Mouse (Mus musculus): Measurements from ENCODE around the gene Mpzl3. TPM values are rescaled to one million over a fixed set of nuclear protein-coding genes. Genes with fewer than 3 reads are reported as not detected.

Gene Mpzl3
- polyA plus RNA-seq, 1 experiment: 4.4 TPM

DNA sequence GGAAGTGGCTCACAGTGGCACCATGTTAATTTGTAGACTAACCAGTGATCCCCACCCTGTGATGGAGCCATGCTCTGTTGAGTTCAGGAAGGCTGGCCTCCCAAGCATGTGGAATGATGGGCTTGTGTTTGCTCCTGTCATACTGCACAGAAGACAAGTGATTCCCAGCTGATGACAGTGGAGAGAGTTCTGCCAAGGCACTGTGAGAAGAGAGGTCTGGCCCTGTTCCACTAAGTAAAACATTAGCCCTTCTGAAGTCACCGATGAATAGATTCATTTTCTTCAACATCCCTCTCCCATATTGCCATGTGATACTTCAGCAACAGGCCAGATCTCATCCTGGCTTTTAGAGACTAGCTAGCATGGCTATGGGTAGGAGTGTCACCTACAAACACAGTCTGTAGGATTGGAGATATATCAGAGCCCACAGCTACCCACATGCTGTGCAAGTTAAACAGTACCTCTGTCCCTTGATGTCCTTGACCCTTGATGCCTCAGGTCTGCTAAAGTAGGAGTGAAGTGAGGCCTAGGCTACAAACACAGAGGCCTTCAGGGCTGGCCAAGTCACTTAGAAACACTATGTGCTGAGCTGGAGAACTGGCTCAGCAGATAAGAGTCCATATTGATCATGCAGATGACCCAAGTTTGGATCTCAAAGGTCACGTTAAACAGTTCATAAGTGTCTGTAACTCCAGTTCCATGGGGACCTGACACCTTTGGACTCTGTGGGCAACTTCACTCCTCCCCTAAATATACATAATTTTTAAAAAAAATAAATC, 50.8 kb downstream of the Mpzl3 start:
- no peak overlapping the region for H3K27ac ChIP-seq (replicated peaks; ENCODE audit: low read depth, low read length)
- H3K4me1 ChIP-seq (ENCODE audit: control insufficient read depth, insufficient read depth, insufficient read length, low read length): no peaks in the 10 kb centered on the region
- H3K4me3 ChIP-seq (ENCODE audit: insufficient read depth, low read depth, low read length): no peak overlapping the region

DNA sequence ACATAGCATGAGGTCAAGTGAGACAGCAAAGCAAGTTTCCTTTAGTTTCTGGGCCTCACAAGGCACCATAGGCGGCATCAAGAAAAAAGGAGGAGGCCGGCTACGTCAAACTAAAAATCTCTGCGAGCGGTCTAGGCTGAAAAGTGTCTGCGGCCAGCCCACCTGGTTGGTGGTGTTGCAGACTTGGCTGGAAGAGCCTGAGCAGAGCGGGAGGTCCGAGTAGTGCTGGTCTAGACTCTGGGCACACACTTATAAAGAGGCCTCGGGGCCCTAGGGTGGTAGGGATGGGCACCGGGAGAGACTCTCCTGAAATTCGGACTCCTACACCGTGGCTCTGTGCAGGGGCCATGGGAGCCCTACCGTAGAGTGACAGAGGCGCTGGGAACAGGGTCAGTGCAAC, 60.7 kb downstream of the Mpzl3 start:
- H3K4me3 ChIP-seq (ENCODE audit: insufficient read depth, low read depth, low read length): no peak overlapping the region
- H3K27ac ChIP-seq (replicated peaks; ENCODE audit: low read depth, low read length): no peak overlapping the region
- H3K4me1 ChIP-seq (ENCODE audit: control insufficient read depth, insufficient read depth, insufficient read length, low read length): no peaks in the 10 kb centered on the region

DNA sequence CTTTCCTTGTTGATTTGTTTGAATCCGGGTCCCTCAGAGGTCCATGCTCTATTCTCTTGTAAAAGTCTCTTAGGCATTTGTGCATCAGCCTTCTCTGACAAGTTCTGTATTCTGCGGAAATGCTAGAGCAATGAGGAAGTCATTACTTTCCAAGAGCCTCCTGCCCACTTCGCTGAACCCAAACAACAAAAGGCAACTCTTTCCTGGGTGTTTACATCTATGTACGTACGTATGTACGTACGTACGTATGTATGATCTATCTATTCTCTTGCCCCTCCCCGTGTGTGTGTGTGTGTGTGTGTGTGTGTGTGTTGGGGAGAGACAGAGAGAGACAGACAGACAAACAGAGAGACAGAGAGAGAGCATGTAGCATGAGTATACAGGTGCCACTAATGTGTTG, 61.8 kb downstream of the Mpzl3 start:
- Histone ChIP-seq H3K4me3 (ENCODE audit: insufficient read depth, low read depth, low read length) (no peak overlapping the region), H3K27ac (replicated peaks; ENCODE audit: low read depth, low read length) (no peak overlapping the region), H3K4me1 (ENCODE audit: control insufficient read depth, insufficient read depth, insufficient read length, low read length) (no peaks in the 10 kb centered on the region)

GRCm38 (mm10) chr9:45117741-45118431, 62.9 kb downstream of the Mpzl3 start, which contains the start of gene Scn2b:
TSS of gene Scn2b (plus strand) at chr9:45117782.
- Histone ChIP-seq H3K4me1 (ENCODE audit: control insufficient read depth, insufficient read depth, insufficient read length, low read length) (no peaks in the 10 kb centered on the region), H3K27ac (replicated peaks; ENCODE audit: low read depth, low read length) (no peak within 1 kb of the TSS), H3K4me3 (ENCODE audit: insufficient read depth, low read depth, low read length) (no peak within 1 kb of the TSS)

- no peak overlapping the region for H3K4me3 ChIP-seq (ENCODE audit: insufficient read depth, low read depth, low read length)
- H3K27ac ChIP-seq (replicated peaks; ENCODE audit: low read depth, low read length): no peak overlapping the region
- H3K4me1 ChIP-seq (ENCODE audit: control insufficient read depth, insufficient read depth, insufficient read length, low read length): no peaks in the 10 kb centered on the region
Observed at GRCm38 (mm10) chr9:45118552-45118951, 63.6 kb downstream of the Mpzl3 start.

GRCm38 (mm10) chr9:45119316-45119953, 64.4 kb downstream of the Mpzl3 start:
- no peaks in the 10 kb centered on the region for H3K4me1 ChIP-seq (ENCODE audit: control insufficient read depth, insufficient read depth, insufficient read length, low read length)
- H3K4me3 ChIP-seq (ENCODE audit: insufficient read depth, low read depth, low read length): no peak overlapping the region
- H3K27ac ChIP-seq (replicated peaks; ENCODE audit: low read depth, low read length): no peak overlapping the region

GRCm38 (mm10) chr9:45119954-45120530, 65.1 kb downstream of the Mpzl3 start:
- Histone ChIP-seq H3K4me1 (ENCODE audit: control insufficient read depth, insufficient read depth, insufficient read length, low read length) (no peaks in the 10 kb centered on the region), H3K27ac (replicated peaks; ENCODE audit: low read depth, low read length) (no peak overlapping the region), H3K4me3 (ENCODE audit: insufficient read depth, low read depth, low read length) (no peak overlapping the region)

- Histone ChIP-seq H3K27ac (replicated peaks; ENCODE audit: low read depth, low read length) (no peak overlapping the region), H3K4me1 (ENCODE audit: control insufficient read depth, insufficient read depth, insufficient read length, low read length) (no peaks in the 10 kb centered on the region), H3K4me3 (ENCODE audit: insufficient read depth, low read depth, low read length) (no peak overlapping the region)
Observed at GRCm38 (mm10) chr9:45120567-45120966, 65.6 kb downstream of the Mpzl3 start.

DNA sequence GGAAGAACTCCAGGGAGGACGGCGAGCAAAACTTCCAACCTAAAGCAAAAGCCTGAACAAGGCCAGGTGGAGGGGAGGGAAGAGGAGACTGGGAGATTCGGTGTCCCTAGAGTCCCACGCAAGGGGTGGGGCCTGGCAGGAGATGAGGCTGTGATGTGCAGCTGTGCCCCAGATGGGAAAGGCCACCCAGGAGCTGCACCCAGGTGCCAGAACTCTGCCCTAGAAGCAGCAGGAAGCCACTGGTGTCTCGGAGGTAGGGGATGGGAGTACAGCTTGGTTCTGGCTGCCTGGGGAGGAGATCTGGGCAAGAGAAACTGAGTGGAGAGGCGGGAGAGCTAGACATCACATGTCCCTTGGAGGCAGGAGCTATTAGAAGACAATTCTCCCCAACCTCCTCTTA, 66.0 kb downstream of the Mpzl3 start:
- Histone ChIP-seq H3K27ac (replicated peaks; ENCODE audit: low read depth, low read length) (no peak overlapping the region), H3K4me3 (ENCODE audit: insufficient read depth, low read depth, low read length) (no peak overlapping the region), H3K4me1 (ENCODE audit: control insufficient read depth, insufficient read depth, insufficient read length, low read length) (no peaks in the 10 kb centered on the region)

GRCm38 (mm10) chr9:45121769-45122168, 66.8 kb downstream of the Mpzl3 start:
- H3K27ac ChIP-seq (replicated peaks; ENCODE audit: low read depth, low read length): no peak overlapping the region
- H3K4me3 ChIP-seq (ENCODE audit: insufficient read depth, low read depth, low read length): no peak overlapping the region
- no peaks in the 10 kb centered on the region for H3K4me1 ChIP-seq (ENCODE audit: control insufficient read depth, insufficient read depth, insufficient read length, low read length)

- Histone ChIP-seq H3K27ac (replicated peaks; ENCODE audit: low read depth, low read length) (no peak overlapping the region), H3K4me3 (ENCODE audit: insufficient read depth, low read depth, low read length) (no peak overlapping the region), H3K4me1 (ENCODE audit: control insufficient read depth, insufficient read depth, insufficient read length, low read length) (no peaks in the 10 kb centered on the region)
Observed at GRCm38 (mm10) chr9:45122209-45122761, 67.3 kb downstream of the Mpzl3 start.

- Histone ChIP-seq H3K27ac (replicated peaks; ENCODE audit: low read depth, low read length) (no peak overlapping the region), H3K4me1 (ENCODE audit: control insufficient read depth, insufficient read depth, insufficient read length, low read length) (no peaks in the 10 kb centered on the region), H3K4me3 (ENCODE audit: insufficient read depth, low read depth, low read length) (no peak overlapping the region)
Observed at GRCm38 (mm10) chr9:45125211-45125610, 70.2 kb downstream of the Mpzl3 start.

DNA sequence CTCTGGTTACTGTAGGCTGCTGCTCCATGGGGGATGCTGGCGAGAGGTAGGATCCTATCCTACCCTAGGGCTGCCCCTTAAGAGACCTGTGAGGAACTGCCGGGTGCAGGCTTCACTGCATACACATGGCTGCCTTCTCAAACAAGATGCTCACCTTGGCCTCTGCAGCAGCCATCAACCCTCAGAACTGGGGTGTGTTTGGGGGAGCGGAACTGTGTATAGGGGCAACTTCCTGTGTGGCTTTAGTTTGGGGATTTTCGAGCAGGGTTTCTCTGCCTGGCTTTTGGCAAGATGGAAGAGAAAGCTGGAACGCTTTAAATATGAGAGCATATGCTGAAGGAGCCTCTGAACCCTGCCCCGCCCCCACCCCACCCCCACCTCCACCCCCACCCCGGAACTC, 72.0 kb downstream of the Mpzl3 start:
- Histone ChIP-seq H3K27ac (replicated peaks; ENCODE audit: low read depth, low read length) (no peak overlapping the region), H3K4me1 (ENCODE audit: control insufficient read depth, insufficient read depth, insufficient read length, low read length) (no peaks in the 10 kb centered on the region), H3K4me3 (ENCODE audit: insufficient read depth, low read depth, low read length) (no peak overlapping the region)

Data from brown adipose tissue, adult 24 weeks (tissue).